Mouse (Mus musculus): ENCODE measurements around the gene Rheb. TPM values are rescaled to one million over a fixed set of nuclear protein-coding genes. Genes with fewer than 3 reads are reported as not detected.
"Not testable (repeated sequence)": the region's sequence is repeated elsewhere in the genome, so short reads cannot be mapped to it uniquely, and the experiment has no call there.

The Rheb gene
- polyA plus RNA-seq, 1 experiment from 2014 or later = 113 TPM

GRCm38 (mm10) chr5:24863804-24864203 is 21.4 kb upstream of the Rheb start:
- peaks cover 6% of the 10 kb centered on the region; the same call in 1 of the 2 replicates for H3K36me3 ChIP-seq
- WGBS (ENCODE audit: insufficient replicate concordance) = 59% methylated on average over 12 of the region's 12 CpGs
- ATAC-seq = peak; percentile 81
- peak overlapping the region; percentile 40; the same call in 1 of the 2 replicates for H3K9ac ChIP-seq
- H3K9me3 ChIP-seq (replicated peaks) = 0 out of 2 replicates have a peak, but pooled peaks cover under 1% of the 10 kb centered on the region
- H3K4me3 ChIP-seq = no peak overlapping the region
- H3K4me1 ChIP-seq = peaks cover 37% of the 10 kb centered on the region
- H3K27ac ChIP-seq = peak overlapping the region; percentile 69
- no peaks in the 10 kb centered on the region for H3K27me3 ChIP-seq (replicated peaks)
- peak overlapping the region; percentile 50 for H3K4me2 ChIP-seq

- Histone ChIP-seq H3K9ac (no peak overlapping the region), H3K4me3 (no peak overlapping the region), H3K4me1 (peaks cover 46% of the 10 kb centered on the region), H3K4me2 (no peak overlapping the region), H3K9me3 (replicated peaks) (0 out of 2 replicates have a peak, but pooled peaks cover 4% of the 10 kb centered on the region), H3K27ac (no peak overlapping the region), H3K36me3 (peaks cover 4% of the 10 kb centered on the region; the same call in 1 of the 2 replicates), H3K27me3 (replicated peaks) (no peaks in the 10 kb centered on the region)
- no peak for ATAC-seq
- 70% methylated on average over 9 of the region's 9 CpGs for WGBS (ENCODE audit: insufficient replicate concordance)
Measured at GRCm38 (mm10) chr5:24861449-24861930, 19.1 kb upstream of the Rheb start.

- Histone ChIP-seq H3K9ac (no peak overlapping the region), H3K36me3 (no peaks in the 10 kb centered on the region), H3K9me3 (replicated peaks) (0 out of 2 replicates have a peak, but pooled peaks cover 4% of the 10 kb centered on the region), H3K4me1 (peaks cover 52% of the 10 kb centered on the region), H3K4me2 (no peak overlapping the region), H3K27me3 (replicated peaks) (no peaks in the 10 kb centered on the region), H3K4me3 (no peak overlapping the region), H3K27ac (peak overlapping the region; percentile 43)
- no peak for ATAC-seq
- 73% methylated on average over 13 of the region's 13 CpGs for WGBS (ENCODE audit: insufficient replicate concordance)
Measured at GRCm38 (mm10) chr5:24860635-24861448, 18.4 kb upstream of the Rheb start.

- Histone ChIP-seq H3K4me3 (no peak overlapping the region), H3K36me3 (no peaks in the 10 kb centered on the region), H3K9ac (no peak overlapping the region), H3K4me1 (peaks cover 58% of the 10 kb centered on the region), H3K27ac (peak overlapping the region; percentile 43), H3K4me2 (peak overlapping the region; percentile 19; the same call in 1 of the 2 replicates), H3K27me3 (replicated peaks) (no peaks in the 10 kb centered on the region), H3K9me3 (replicated peaks) (0 out of 2 replicates have a peak, but pooled peaks cover 4% of the 10 kb centered on the region)
- 44% methylated on average over 3 of the region's 3 CpGs for WGBS (ENCODE audit: insufficient replicate concordance)
- peak; percentile 30; the same call in 1 of the 2 replicates for ATAC-seq
Measured at GRCm38 (mm10) chr5:24859771-24860540, 17.5 kb upstream of the Rheb start.

GRCm38 (mm10) chr5:24854827-24855600 is 12.6 kb upstream of the Rheb start:
- peak overlapping the region; percentile 84 for H3K27ac ChIP-seq

GRCm38 (mm10) chr5:24854256-24854655 is 11.8 kb upstream of the Rheb start:
- no peak overlapping the region for H3K9ac ChIP-seq
- WGBS (ENCODE audit: insufficient replicate concordance) = 81% methylated on average over 3 of the region's 3 CpGs
- 0 out of 2 replicates have a peak, but pooled peaks cover 4% of the 10 kb centered on the region for H3K9me3 ChIP-seq (replicated peaks)
- H3K36me3 ChIP-seq = no peaks in the 10 kb centered on the region
- H3K27ac ChIP-seq = peak overlapping the region; percentile 84; the same call in 1 of the 2 replicates
- peaks cover 37% of the 10 kb centered on the region for H3K4me1 ChIP-seq
- no peak overlapping the region for H3K4me3 ChIP-seq
- H3K4me2 ChIP-seq = no peak overlapping the region
- no peaks in the 10 kb centered on the region for H3K27me3 ChIP-seq (replicated peaks)
- ATAC-seq = no peak

More at GRCm38 (mm10) chr5:24854827-24855600, 12.6 kb upstream of the Rheb start:
- H3K9me3 ChIP-seq (replicated peaks) = 0 out of 2 replicates have a peak, but pooled peaks cover 4% of the 10 kb centered on the region
- 25% methylated on average over 3 of the region's 3 CpGs for WGBS (ENCODE audit: insufficient replicate concordance)
- 0 out of 2 replicates have a peak overlapping the region, but pooled peaks have one; percentile 0 for H3K4me3 ChIP-seq
- H3K36me3 ChIP-seq = no peaks in the 10 kb centered on the region
- H3K9ac ChIP-seq = peak overlapping the region; percentile 36
- no peaks in the 10 kb centered on the region for H3K27me3 ChIP-seq (replicated peaks)
- peak overlapping the region; percentile 49 for H3K4me2 ChIP-seq
- H3K4me1 ChIP-seq = peaks cover 42% of the 10 kb centered on the region
- ATAC-seq = peak; percentile 98

GRCm38 (mm10) chr5:24848261-24848660 is 5.8 kb upstream of the Rheb start:
- not testable (repeated sequence) for H3K9ac ChIP-seq; H3K36me3 ChIP-seq; H3K27ac ChIP-seq; ATAC-seq; H3K4me1 ChIP-seq; H3K9me3 ChIP-seq (replicated peaks); H3K4me3 ChIP-seq; H3K4me2 ChIP-seq; H3K27me3 ChIP-seq (replicated peaks)
- WGBS (ENCODE audit: insufficient replicate concordance) = 80% methylated on average over 14 of the region's 14 CpGs

- no peaks in the 10 kb centered on the region for H3K27me3 ChIP-seq (replicated peaks)
- peak overlapping the region; percentile 95 for H3K4me3 ChIP-seq
- peaks cover 34% of the 10 kb centered on the region for H3K4me1 ChIP-seq
- peak overlapping the region; percentile 66 for H3K9ac ChIP-seq
- peak overlapping the region; percentile 86 for H3K4me2 ChIP-seq
- H3K27ac ChIP-seq = peak overlapping the region; percentile 100
- H3K9me3 ChIP-seq (replicated peaks) = no peaks in the 10 kb centered on the region
- peaks cover 2% of the 10 kb centered on the region; the same call in 1 of the 2 replicates for H3K36me3 ChIP-seq
- 85% methylated on average over 5 of the region's 5 CpGs for WGBS (ENCODE audit: insufficient replicate concordance)
- ATAC-seq = no peak
Measured at GRCm38 (mm10) chr5:24843841-24844240, 1.4 kb upstream of the Rheb start.

GRCm38 (mm10) chr5:24843103-24843475 is 665 bp upstream of the Rheb start:
- peaks cover 42% of the 10 kb centered on the region for H3K4me1 ChIP-seq
- peak overlapping the region; percentile 66 for H3K9ac ChIP-seq
- H3K27ac ChIP-seq = peak overlapping the region; percentile 100
- 5% methylated on average over 21 of the region's 21 CpGs for WGBS (ENCODE audit: insufficient replicate concordance)
- ATAC-seq = peak; percentile 4
- peak overlapping the region; percentile 86 for H3K4me2 ChIP-seq
- H3K27me3 ChIP-seq (replicated peaks) = no peaks in the 10 kb centered on the region
- peak overlapping the region; percentile 95 for H3K4me3 ChIP-seq
- peaks cover 4% of the 10 kb centered on the region; the same call in 1 of the 2 replicates for H3K36me3 ChIP-seq
- no peaks in the 10 kb centered on the region for H3K9me3 ChIP-seq (replicated peaks)

- peaks cover 47% of the 10 kb centered on the region for H3K4me1 ChIP-seq
- H3K36me3 ChIP-seq = peaks cover 4% of the 10 kb centered on the region; the same call in 1 of the 2 replicates
- no peaks in the 10 kb centered on the region for H3K9me3 ChIP-seq (replicated peaks)
- peak overlapping the region; percentile 86 for H3K4me2 ChIP-seq
- H3K9ac ChIP-seq = peak overlapping the region; percentile 99
- no peaks in the 10 kb centered on the region for H3K27me3 ChIP-seq (replicated peaks)
- peak overlapping the region; percentile 95 for H3K4me3 ChIP-seq
- WGBS (ENCODE audit: insufficient replicate concordance) = under 1% methylated on average over 50 of the region's 50 CpGs
- peak overlapping the region; percentile 100 for H3K27ac ChIP-seq
- ATAC-seq = peak; percentile 0
Measured at GRCm38 (mm10) chr5:24841662-24842273, 656 bp downstream of the Rheb start.

Measured in liver, embryonic 12.5 days (tissue).